Comparison of ENCODE assay signal across 12 mouse cellular contexts in the genomic region with DNA sequence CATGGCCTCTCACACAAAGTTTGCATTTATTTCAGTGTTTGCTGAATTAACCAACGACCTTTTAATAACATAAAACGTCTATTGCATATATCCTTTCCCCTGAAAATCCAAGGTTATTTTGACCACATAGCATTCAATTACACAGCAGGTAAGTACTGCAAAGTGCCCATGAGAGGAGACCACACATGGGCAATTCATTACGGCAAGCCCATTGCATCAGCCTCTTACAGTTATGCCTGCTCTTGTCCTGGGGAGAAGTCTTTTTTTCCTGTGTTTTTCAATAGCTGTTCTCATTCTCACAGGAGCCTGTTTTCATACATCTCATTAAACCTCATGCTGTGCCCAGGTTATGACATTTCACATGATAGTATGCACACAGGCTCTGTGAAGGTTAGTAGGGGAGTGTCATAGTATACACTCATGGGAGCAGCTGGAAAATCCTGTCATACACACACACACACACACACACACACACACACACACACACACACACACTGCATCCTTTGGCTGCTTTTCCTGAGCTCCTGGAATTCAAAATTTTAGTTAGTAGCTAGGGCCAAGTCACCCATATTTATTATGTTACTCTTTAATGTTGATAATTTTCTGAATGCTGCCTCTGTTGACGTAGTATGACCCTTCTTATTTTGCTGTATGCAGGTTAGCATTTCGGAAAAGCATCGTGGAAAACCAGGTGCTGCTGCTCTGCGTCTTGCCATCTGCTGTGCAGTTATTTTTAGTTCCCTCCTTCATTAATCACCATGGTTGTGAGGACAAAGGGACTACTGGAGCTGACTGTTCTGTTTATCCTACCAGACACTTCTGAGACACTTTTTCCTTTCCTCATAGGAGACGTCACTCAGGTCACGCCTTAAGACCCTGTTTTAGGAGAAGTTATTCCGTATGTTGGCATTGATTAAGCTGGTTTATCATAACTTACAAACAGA.
A peak's percentile ranks its signal among the peaks of the same experiment; 100 is the strongest.
DNase-seq lines count a peak whose midpoint lies in the region; ATAC-seq lines count a peak whose summit lies in the region.
"Had no signal": no experiment of that assay in that cellular context is flagged by ENCODE, and none has a peak within 500 bp of the region (broad histone marks: within the 10 kb centered on the region; RNA-seq: fewer than 3 reads in every experiment).

No protein-coding gene starts in this region.

- peak overlapping the region; percentile 24 for H3K4me2 ChIP-seq in heart, embryonic 11.5 days
- no peak overlapping the region for H3K4me2 ChIP-seq in forebrain, embryonic 12.5 days
- no peak overlapping the region for H3K4me2 ChIP-seq in midbrain, embryonic 14.5 days (ENCODE audit: low read length)
- H3K4me2 ChIP-seq: limb, embryonic 15.5 days; stomach, embryonic 15.5 days had no signal

- no peaks in the 10 kb centered on the region for H3K9me3 ChIP-seq in heart, embryonic 11.5 days (replicated peaks; ENCODE audit: control insufficient read depth, low read length)
- H3K9me3 ChIP-seq in forebrain, embryonic 12.5 days = no peaks in the 10 kb centered on the region
- no peaks in the 10 kb centered on the region for H3K9me3 ChIP-seq in midbrain, embryonic 14.5 days (ENCODE audit: control insufficient read depth, low read length)
- H3K9me3 ChIP-seq: limb, embryonic 15.5 days; stomach, embryonic 15.5 days had no signal

- peak; percentile 52; the same call in 1 of the 2 replicates for ATAC-seq in heart, embryonic 11.5 days (replicated peaks; ENCODE audit: insufficient number of reproducible peaks, low FRiP score, low TSS enrichment)
- ATAC-seq in forebrain, embryonic 12.5 days (ENCODE audit: low FRiP score) = peak; percentile 71; the same call in 1 of the 2 replicates
- ATAC-seq in midbrain, embryonic 14.5 days (ENCODE audit: low FRiP score, low TSS enrichment) = no peak
- no peak for ATAC-seq in inflammation-experienced regulatory T-cells, adult 6 months

- H3K4me3 ChIP-seq in heart, embryonic 11.5 days (ENCODE audit: low read depth, low read length) = no peak overlapping the region
- H3K4me3 ChIP-seq in forebrain, embryonic 12.5 days (replicated peaks) = no peak overlapping the region
- no peak overlapping the region for H3K4me3 ChIP-seq in midbrain, embryonic 14.5 days (replicated peaks; ENCODE audit: low read depth, low read length)
- H3K4me3 ChIP-seq: limb, embryonic 15.5 days; stomach, embryonic 15.5 days had no signal

- no peaks in the 10 kb centered on the region for H3K4me1 ChIP-seq in heart, embryonic 11.5 days (ENCODE audit: control insufficient read depth, insufficient read depth, low read length)
- 0 out of 2 replicates have a peak, but pooled peaks cover 3% of the 10 kb centered on the region for H3K4me1 ChIP-seq in forebrain, embryonic 12.5 days
- H3K4me1 ChIP-seq in midbrain, embryonic 14.5 days (ENCODE audit: control insufficient read depth, insufficient read depth, low read length) = no peaks in the 10 kb centered on the region
- H3K4me1 ChIP-seq: limb, embryonic 15.5 days; stomach, embryonic 15.5 days had no signal

- H3K27ac ChIP-seq in heart, embryonic 11.5 days (ENCODE audit: low read depth, low read length) = no peak overlapping the region
- no peak overlapping the region for H3K27ac ChIP-seq in forebrain, embryonic 12.5 days
- H3K27ac ChIP-seq in midbrain, embryonic 14.5 days (replicated peaks; ENCODE audit: low read depth, low read length) = no peak overlapping the region
- H3K27ac ChIP-seq: limb, embryonic 15.5 days; macrophage; stomach, embryonic 15.5 days had no signal

- no peak for DNase-seq in heart, adult 9 months (ENCODE audit: low spot score in 2 of 2)
- DNase-seq in cerebellum, adult 11 months = peak; percentile 38
- DNase-seq in midbrain, embryonic 14.5 days = peak; percentile 6
- DNase-seq in lung, postnatal 10 days = no peak
- DNase-seq in layer of hippocampus, postnatal 36 days = no peak
- DNase-seq: kidney, postnatal 25 days had no signal

- H3K36me3 ChIP-seq in heart, embryonic 11.5 days (ENCODE audit: control insufficient read depth, insufficient read depth, low read length) = no peaks in the 10 kb centered on the region
- no peaks in the 10 kb centered on the region for H3K36me3 ChIP-seq in forebrain, embryonic 12.5 days (replicated peaks)
- H3K36me3 ChIP-seq in midbrain, embryonic 14.5 days (ENCODE audit: control insufficient read depth, insufficient read depth, low read length) = no peaks in the 10 kb centered on the region
- H3K36me3 ChIP-seq: limb, embryonic 15.5 days; stomach, embryonic 15.5 days had no signal

- H3K27me3 ChIP-seq in heart, embryonic 11.5 days (ENCODE audit: control insufficient read depth, insufficient read depth, low read length) = no peaks in the 10 kb centered on the region
- no peaks in the 10 kb centered on the region for H3K27me3 ChIP-seq in forebrain, embryonic 12.5 days
- H3K27me3 ChIP-seq in midbrain, embryonic 14.5 days (ENCODE audit: control insufficient read depth, insufficient read depth, low read length) = no peaks in the 10 kb centered on the region
- H3K27me3 ChIP-seq: limb, embryonic 15.5 days; stomach, embryonic 15.5 days had no signal

- WGBS in heart, embryonic 11.5 days (ENCODE audit: insufficient replicate concordance) = 41% methylated on average over 10 of the region's 10 CpGs
- WGBS in forebrain, embryonic 12.5 days = 63% methylated on average over 10 of the region's 10 CpGs
- 70% methylated on average over 10 of the region's 10 CpGs for WGBS in midbrain, embryonic 14.5 days

- no peak overlapping the region for H3K9ac ChIP-seq in heart, embryonic 11.5 days (ENCODE audit: low read depth, low read length)
- no peak overlapping the region for H3K9ac ChIP-seq in forebrain, embryonic 12.5 days
- no peak overlapping the region for H3K9ac ChIP-seq in midbrain, embryonic 14.5 days (replicated peaks; ENCODE audit: low read length)
- H3K9ac ChIP-seq: limb, embryonic 15.5 days; stomach, embryonic 15.5 days had no signal

Comparison
In these comparisons a context has a peak if more than half of its experiments do, and no peak if none do; other contexts are left out.
1. ATAC-seq: peak in heart, embryonic 11.5 days (single experiment) and forebrain, embryonic 12.5 days (single experiment); none in midbrain, embryonic 14.5 days (single experiment) and inflammation-experienced regulatory T-cells, adult 6 months (single experiment).
2. DNase-seq: peak in cerebellum, adult 11 months (single experiment) and midbrain, embryonic 14.5 days (single experiment); none in heart, adult 9 months (0 of 2), lung, postnatal 10 days (single experiment) and layer of hippocampus, postnatal 36 days (0 of 2).